Mouse (Mus musculus) hindbrain, embryonic 12.5 days (tissue): ENCODE data around the gene Efcab14. TPM values are rescaled to one million over a fixed set of nuclear protein-coding genes. Genes with fewer than 3 reads are reported as not detected.

Experiments used
- ATAC-seq: fragments of 200-750 bp; cut with Nextera tagmentation; 2 replicates; pipeline ENCODE4 v1.8.0; 2017; ENCODE audit warnings: moderate TSS enrichment; ENCODE audit not compliant: low FRiP score
- H3K27ac ChIP-seq: fragments of 300-500 bp; sonication (generic); 2 replicates; pipeline ENCODE4 v1.5.1; 2016; ENCODE audit warnings: mild to moderate bottlenecking
- H3K27me3 ChIP-seq: fragments of 300-500 bp; sonication (generic); 2 replicates; pipeline ENCODE4 v1.6.1; 2016; ENCODE audit warnings: mild to moderate bottlenecking
- H3K36me3 ChIP-seq: fragments of 300-500 bp; sonication (generic); 2 replicates; pipeline ENCODE4 v1.6.1; 2016; ENCODE audit warnings: mild to moderate bottlenecking
- H3K4me1 ChIP-seq: fragments of 300-500 bp; sonication (generic); 2 replicates; pipeline ENCODE4 v1.6.1; 2016
- H3K4me2 ChIP-seq: fragments of 300-500 bp; sonication (generic); replicated peaks from 2 replicates; pipeline ENCODE4 v1.6.1; 2016; ENCODE audit warnings: mild to moderate bottlenecking
- H3K4me3 ChIP-seq: fragments of 300-500 bp; sonication (generic); 2 replicates; pipeline ENCODE4 v1.5.1; 2016; ENCODE audit warnings: mild to moderate bottlenecking
- H3K9ac ChIP-seq: fragments of 300-500 bp; sonication (generic); 2 replicates; pipeline ENCODE4 v1.6.1; 2016; ENCODE audit warnings: mild to moderate bottlenecking, moderate library complexity
- H3K9me3 ChIP-seq: fragments of 300-500 bp; sonication (generic); replicated peaks from 2 replicates; pipeline ENCODE4 v1.6.1; 2016; ENCODE audit warnings: mild to moderate bottlenecking
- WGBS: fragments of 180-500 bp; shearing (Covaris S2); methylation state at CpG from one replicate; pipeline ENCODE4 v1.1.7; 2016; 5-methylcytosine and 5-hydroxymethylcytosine counted together
- polyA plus RNA-seq: library from polyadenylated mRNA; unstranded; fragments of >200 nt; fragmentation: Nextera tagmentation; extraction: Ambion mirVana; gene quantifications from 2 replicates; pipeline ENCODE4 v1.2.1, GENCODE M21; 2016

Efcab14 gene
- polyA plus RNA-seq, 1 experiment from 2014 or later = 29.5 TPM

DNA sequence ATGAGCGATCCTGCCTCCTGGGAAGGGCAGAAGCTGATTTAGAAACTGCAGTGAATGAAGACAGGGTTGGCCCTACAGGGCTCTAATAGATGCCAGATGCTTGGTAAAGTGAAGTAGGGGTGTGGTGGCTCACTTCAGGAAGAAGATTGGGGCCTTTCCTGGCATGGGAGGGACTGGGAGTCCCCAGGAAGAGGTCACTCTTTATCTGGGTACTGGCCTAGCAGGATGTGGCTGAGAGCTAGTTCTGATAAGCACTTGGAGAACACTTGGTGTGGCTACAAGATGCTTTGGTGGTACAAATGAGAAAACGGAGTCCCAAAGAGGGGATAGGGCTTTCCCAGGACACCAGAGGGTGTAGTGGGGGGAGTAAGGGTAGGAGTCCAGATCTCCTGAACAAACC lies 86.6 kb downstream of the Efcab14 start:
- Histone ChIP-seq H3K9me3 (no peaks in the 10 kb centered on the region), H3K36me3 (no peaks in the 10 kb centered on the region), H3K27ac (no peak overlapping the region), H3K9ac (no peak overlapping the region), H3K4me2 (no peak overlapping the region), H3K4me1 (peaks cover 11% of the 10 kb centered on the region), H3K4me3 (no peak overlapping the region), H3K27me3 (0 out of 2 replicates have a peak, but pooled peaks cover 2% of the 10 kb centered on the region)
- WGBS = 69% methylated on average over 2 of the region's 2 CpGs
- ATAC-seq = no peak

GRCm38 (mm10) chr4:115825271-115825670 lies 87.7 kb downstream of the Efcab14 start:
- H3K4me2 ChIP-seq = no peak overlapping the region
- no peaks in the 10 kb centered on the region for H3K36me3 ChIP-seq
- peaks cover 11% of the 10 kb centered on the region for H3K4me1 ChIP-seq
- H3K4me3 ChIP-seq = no peak overlapping the region
- no peak for ATAC-seq
- no peak overlapping the region for H3K27ac ChIP-seq
- peaks cover 6% of the 10 kb centered on the region for H3K27me3 ChIP-seq
- 91% methylated on average over 2 of the region's 2 CpGs for WGBS
- no peaks in the 10 kb centered on the region for H3K9me3 ChIP-seq
- H3K9ac ChIP-seq = no peak overlapping the region

Other genes with a start within 250 kb of the Efcab14 start
- gene Cyp4a14, start 241.6 kb upstream of the Efcab14 start, polyA plus RNA-seq = 0.09 TPM in 1 of 2 replicates, not detected in the other
- gene Cyp4a10, start 219.5 kb upstream of the Efcab14 start, polyA plus RNA-seq = not detected in 2 replicates
- gene Cyp4a31, start 174.1 kb upstream of the Efcab14 start, polyA plus RNA-seq = not detected in 2 replicates
- not detected in 2 replicates for gene Cyp4a32, start 136.8 kb upstream of the Efcab14 start, polyA plus RNA-seq
- gene Cyp4b1, start 90.0 kb upstream of the Efcab14 start, polyA plus RNA-seq = 0.12 and 0.36 TPM in 2 replicates
- 0.30 TPM in 1 of 2 replicates, not detected in the other for gene Tex38, start 43.3 kb downstream of the Efcab14 start, polyA plus RNA-seq
- gene Atpaf1, start 47.1 kb downstream of the Efcab14 start, polyA plus RNA-seq = 41.4 and 42.1 TPM in 2 replicates
- gene Mob3c, start 90.3 kb downstream of the Efcab14 start, polyA plus RNA-seq = 5.0 and 6.7 TPM in 2 replicates
- gene Mknk1, start 101.5 kb downstream of the Efcab14 start, polyA plus RNA-seq = 28.0 and 30.8 TPM in 2 replicates
- gene Kncn, start 146.7 kb downstream of the Efcab14 start, polyA plus RNA-seq = not detected in 2 replicates
- 0.17 TPM in 1 of 2 replicates, not detected in the other for gene 6430628N08Rik, start 152.9 kb downstream of the Efcab14 start, polyA plus RNA-seq
- 10.1 and 14.7 TPM in 2 replicates for gene Dmbx1, start 202.2 kb downstream of the Efcab14 start, polyA plus RNA-seq